Mouse (Mus musculus): ENCODE measurements around the gene Gcn1l1. TPM values are rescaled to one million over a fixed set of nuclear protein-coding genes. Genes with fewer than 3 reads are reported as not detected.

The Gcn1l1 gene
- total and polyA plus RNA-seq, 2 experiments from 2014 or later, result 22.8 to 73.4 TPM

- 92% methylated on average over 18 of the region's 18 CpGs for WGBS
- no peak overlapping the region for H3K27ac ChIP-seq
Measured at GRCm38 (mm10) chr5:115554536-115555291, 10.3 kb upstream of the Gcn1l1 start.

DNA sequence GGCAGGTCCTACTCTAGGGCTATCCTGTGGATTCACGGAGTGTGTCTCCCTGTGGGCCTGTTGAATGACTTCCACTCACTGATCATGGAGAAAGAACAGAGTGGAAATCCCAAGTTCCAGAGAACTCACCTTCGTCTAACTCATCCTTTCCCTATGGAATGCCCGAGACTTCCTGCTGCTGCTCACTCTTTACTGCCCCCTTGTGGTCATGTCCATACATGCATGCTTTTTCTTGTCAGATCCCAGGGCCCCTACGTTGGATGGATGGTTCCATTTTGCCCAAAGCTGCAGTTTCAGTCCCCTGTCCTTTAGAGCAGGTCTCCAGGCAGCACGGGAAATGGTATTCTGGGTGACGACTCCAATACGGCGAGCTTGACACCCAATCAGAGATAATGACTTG lies 8.8 kb upstream of the Gcn1l1 start:
- peak; percentile 99 for TF ChIP-seq CTCF (IDR thresholded peaks at IDR 0.05; ENCODE audit: low read depth)
- ATAC-seq (no peak), DNase-seq (ENCODE audit: low spot score) (peak; percentile 83)
- Histone ChIP-seq H3K27me3 (ENCODE audit: insufficient read depth, low read length) (no peaks in the 10 kb centered on the region), H3K9ac (replicated peaks; ENCODE audit: low read length) (no peak overlapping the region), H3K4me3 (ENCODE audit: low read length) (no peak overlapping the region), H3K36me3 (ENCODE audit: insufficient read depth, low read length) (peaks cover 28% of the 10 kb centered on the region; the same call in 1 of the 2 replicates), H3K9me3 (ENCODE audit: low read length) (no peaks in the 10 kb centered on the region), H3K27ac (no peak overlapping the region), H3K4me2 (ENCODE audit: low read depth, low read length) (no peak overlapping the region), H3K4me1 (ENCODE audit: insufficient read depth, low read length) (peaks cover 4% of the 10 kb centered on the region; the same call in 1 of the 2 replicates)
- 10% methylated on average over 8 of the region's 8 CpGs for WGBS

More at GRCm38 (mm10) chr5:115554536-115555291, 10.3 kb upstream of the Gcn1l1 start:
- no peak overlapping the region for H3K4me2 ChIP-seq (ENCODE audit: low read depth, low read length)
- no peaks in the 10 kb centered on the region for H3K4me1 ChIP-seq (ENCODE audit: insufficient read depth, low read length)
- no peaks in the 10 kb centered on the region for H3K27me3 ChIP-seq (ENCODE audit: insufficient read depth, low read length)
- no peak for TF ChIP-seq CTCF (IDR thresholded peaks at IDR 0.05; ENCODE audit: low read depth)
- DNase-seq (ENCODE audit: low spot score) (no peak), ATAC-seq (no peak)
- no peaks in the 10 kb centered on the region for H3K9me3 ChIP-seq (ENCODE audit: low read length)
- H3K36me3 ChIP-seq (ENCODE audit: insufficient read depth, low read length), result peaks cover 32% of the 10 kb centered on the region; the same call in 1 of the 2 replicates
- H3K9ac ChIP-seq (replicated peaks; ENCODE audit: low read length), result no peak overlapping the region
- no peak overlapping the region for H3K4me3 ChIP-seq (ENCODE audit: low read length)

DNA sequence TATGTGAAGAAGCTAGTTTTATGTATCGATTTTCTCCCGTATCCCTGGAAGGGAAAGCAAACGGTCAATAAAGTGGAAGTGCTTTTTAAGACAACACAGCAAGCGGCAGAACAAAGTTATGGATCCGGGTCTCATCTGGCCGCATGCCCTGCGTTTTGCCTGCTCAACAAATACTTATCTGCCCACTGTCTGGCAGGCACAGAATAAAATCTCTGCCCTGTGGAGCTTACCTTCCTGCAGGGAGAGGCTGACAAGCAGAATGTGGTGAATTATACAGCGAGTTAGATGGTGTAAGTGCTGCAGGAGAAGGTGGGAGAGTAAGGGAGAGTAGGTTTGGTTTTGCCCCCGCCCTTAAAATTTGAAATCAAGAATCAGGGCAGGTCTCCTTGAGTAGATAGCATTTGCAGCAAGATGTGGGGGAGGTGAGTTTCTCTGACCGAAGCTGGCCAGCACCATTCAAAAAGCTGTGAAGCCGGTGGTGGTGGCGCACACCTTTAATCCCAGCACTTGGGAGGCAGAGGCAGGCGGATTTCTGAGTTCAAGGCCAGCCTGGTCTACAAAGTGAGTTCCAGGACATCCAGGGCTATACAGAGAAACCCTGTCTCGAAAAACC lies 6.8 kb upstream of the Gcn1l1 start:
- no peak for DNase-seq (ENCODE audit: low spot score)
- 91% methylated on average over 14 of the region's 14 CpGs for WGBS
- peaks cover 4% of the 10 kb centered on the region; the same call in 1 of the 2 replicates for H3K4me1 ChIP-seq (ENCODE audit: insufficient read depth, low read length)
- TF ChIP-seq CTCF (IDR thresholded peaks at IDR 0.05; ENCODE audit: low read depth), result no peak
- no peak overlapping the region for H3K4me3 ChIP-seq (ENCODE audit: low read length)
- H3K27ac ChIP-seq, result no peak overlapping the region
- H3K36me3 ChIP-seq (ENCODE audit: insufficient read depth, low read length), result peaks cover 29% of the 10 kb centered on the region
- no peak overlapping the region for H3K4me2 ChIP-seq (ENCODE audit: low read depth, low read length)
- H3K9ac ChIP-seq (replicated peaks; ENCODE audit: low read length), result no peak overlapping the region
- ATAC-seq, result no peak
- no peaks in the 10 kb centered on the region for H3K9me3 ChIP-seq (ENCODE audit: low read length)
- H3K27me3 ChIP-seq (ENCODE audit: insufficient read depth, low read length), result no peaks in the 10 kb centered on the region

- peak within 1 kb of the TSS; percentile 75 for H3K4me3 ChIP-seq (ENCODE audit: low read length)
- no peaks in the 10 kb centered on the region for H3K9me3 ChIP-seq (ENCODE audit: low read length)
- H3K9ac ChIP-seq (replicated peaks; ENCODE audit: low read length), result peak within 1 kb of the TSS; percentile 95
- peak within 1 kb of the TSS; percentile 74 for H3K4me2 ChIP-seq (ENCODE audit: low read depth, low read length)
- TF ChIP-seq CTCF (IDR thresholded peaks at IDR 0.05; ENCODE audit: low read depth), result peak; percentile 97
- peak within 1 kb of the TSS; percentile 83 for H3K27ac ChIP-seq
- H3K27me3 ChIP-seq (ENCODE audit: insufficient read depth, low read length), result no peaks in the 10 kb centered on the region
- 0% methylated on average over 75 of the region's 78 CpGs for WGBS
- ATAC-seq, result peak; percentile 99
- peak; percentile 99 for DNase-seq (ENCODE audit: low spot score)
- peaks cover 26% of the 10 kb centered on the region for H3K36me3 ChIP-seq (ENCODE audit: insufficient read depth, low read length)
- peaks cover 4% of the 10 kb centered on the region; the same call in 1 of the 2 replicates for H3K4me1 ChIP-seq (ENCODE audit: insufficient read depth, low read length)
Measured at GRCm38 (mm10) chr5:115559237-115560101, 5.6 kb upstream of the Gcn1l1 start, which contains the start of gene Rplp0. Rplp0 (plus strand) TSS chr5:115559467.

- ATAC-seq (no peak), DNase-seq (ENCODE audit: low spot score) (no peak)
- WGBS, result 42% methylated on average over 13 of the region's 13 CpGs
- Histone ChIP-seq H3K4me3 (ENCODE audit: low read length) (peak overlapping the region; percentile 75), H3K27me3 (ENCODE audit: insufficient read depth, low read length) (no peaks in the 10 kb centered on the region), H3K27ac (no peak overlapping the region), H3K9me3 (ENCODE audit: low read length) (no peaks in the 10 kb centered on the region), H3K4me1 (ENCODE audit: insufficient read depth, low read length) (peaks cover 4% of the 10 kb centered on the region; the same call in 1 of the 2 replicates), H3K36me3 (ENCODE audit: insufficient read depth, low read length) (peaks cover 25% of the 10 kb centered on the region), H3K9ac (replicated peaks; ENCODE audit: low read length) (peak overlapping the region; percentile 95), H3K4me2 (ENCODE audit: low read depth, low read length) (peak overlapping the region; percentile 74)
- TF ChIP-seq CTCF (IDR thresholded peaks at IDR 0.05; ENCODE audit: low read depth), result no peak
Measured at GRCm38 (mm10) chr5:115560336-115560905, 4.6 kb upstream of the Gcn1l1 start.
